Mouse (Mus musculus): ENCODE results near the gene Cdca7l. TPM values are rescaled to one million over a fixed set of nuclear protein-coding genes. Genes with fewer than 3 reads are reported as not detected.

Gene Cdca7l
- polyA plus RNA-seq, 1 experiment from 2014 or later, result 48.3 TPM

DNA sequence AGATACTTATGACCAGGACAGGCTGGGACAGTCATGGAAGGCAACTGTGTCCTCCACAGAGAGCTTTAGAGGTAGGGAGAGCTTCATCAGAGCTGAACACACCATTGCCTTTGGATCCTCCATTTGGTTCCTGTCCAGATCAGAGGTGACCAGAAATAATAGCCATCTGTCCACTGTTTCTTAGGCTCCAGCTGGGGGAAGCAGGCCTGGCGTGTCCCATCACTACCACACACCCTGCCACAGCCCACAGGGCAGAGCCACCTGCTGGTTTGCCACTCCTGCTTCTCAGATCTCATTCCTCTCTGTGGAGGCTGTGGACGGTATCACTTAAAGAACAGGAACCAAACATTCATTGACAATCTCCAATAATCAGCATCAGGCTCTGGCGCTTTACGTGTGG is 32.9 kb upstream of the Cdca7l start:
- ATAC-seq (replicated peaks; ENCODE audit: low FRiP score) (no peak), DNase-seq (ENCODE audit: low spot score) (no peak)
- H3K27me3 ChIP-seq (replicated peaks; ENCODE audit: control insufficient read depth, insufficient read depth, low read length), result no peaks in the 10 kb centered on the region
- H3K9ac ChIP-seq (ENCODE audit: low read depth, low read length), result no peak overlapping the region
- H3K27ac ChIP-seq (ENCODE audit: low read depth, low read length), result no peak overlapping the region
- 89% methylated on average over 4 of the region's 4 CpGs for WGBS
- H3K4me2 ChIP-seq, result no peak overlapping the region
- no peaks in the 10 kb centered on the region for H3K4me1 ChIP-seq (replicated peaks; ENCODE audit: control insufficient read depth, insufficient read depth, low read length)
- no peaks in the 10 kb centered on the region for H3K9me3 ChIP-seq (ENCODE audit: control insufficient read depth, low read length)
- H3K4me3 ChIP-seq (ENCODE audit: low read depth, low read length), result no peak overlapping the region
- no peaks in the 10 kb centered on the region for H3K36me3 ChIP-seq (ENCODE audit: control insufficient read depth, insufficient read depth, low read length)

DNA sequence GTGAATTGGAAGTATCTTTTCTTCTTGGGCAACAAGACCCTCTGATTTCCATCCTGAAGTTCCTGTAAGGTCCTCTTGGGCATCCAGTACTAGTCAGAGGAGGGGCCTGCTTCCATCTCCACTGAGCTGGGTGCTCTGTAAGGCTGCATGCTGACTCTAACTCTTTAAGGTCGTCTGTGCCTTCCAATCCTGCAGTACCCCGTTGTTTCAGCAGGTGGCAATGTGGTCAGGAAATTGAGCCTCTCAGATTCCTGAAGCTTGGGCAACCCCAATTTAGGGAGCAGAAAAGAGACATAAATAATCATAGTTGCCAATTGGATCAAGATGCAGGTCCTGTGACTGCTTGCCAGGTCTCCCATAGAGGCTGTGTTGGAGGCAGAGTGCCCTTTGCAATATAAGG is 31.5 kb upstream of the Cdca7l start:
- WGBS, result 1% methylated on average over 2 of the region's 2 CpGs
- ATAC-seq (replicated peaks; ENCODE audit: low FRiP score) (peak; percentile 39; the same call in 1 of the 2 replicates), DNase-seq (ENCODE audit: low spot score) (no peak)
- no peak overlapping the region for H3K4me3 ChIP-seq (ENCODE audit: low read depth, low read length)
- H3K9ac ChIP-seq (ENCODE audit: low read depth, low read length), result no peak overlapping the region
- H3K4me1 ChIP-seq (replicated peaks; ENCODE audit: control insufficient read depth, insufficient read depth, low read length), result no peaks in the 10 kb centered on the region
- no peaks in the 10 kb centered on the region for H3K9me3 ChIP-seq (ENCODE audit: control insufficient read depth, low read length)
- no peak overlapping the region for H3K4me2 ChIP-seq
- H3K27me3 ChIP-seq (replicated peaks; ENCODE audit: control insufficient read depth, insufficient read depth, low read length), result no peaks in the 10 kb centered on the region
- H3K36me3 ChIP-seq (ENCODE audit: control insufficient read depth, insufficient read depth, low read length), result no peaks in the 10 kb centered on the region
- no peak overlapping the region for H3K27ac ChIP-seq (ENCODE audit: low read depth, low read length)

DNA sequence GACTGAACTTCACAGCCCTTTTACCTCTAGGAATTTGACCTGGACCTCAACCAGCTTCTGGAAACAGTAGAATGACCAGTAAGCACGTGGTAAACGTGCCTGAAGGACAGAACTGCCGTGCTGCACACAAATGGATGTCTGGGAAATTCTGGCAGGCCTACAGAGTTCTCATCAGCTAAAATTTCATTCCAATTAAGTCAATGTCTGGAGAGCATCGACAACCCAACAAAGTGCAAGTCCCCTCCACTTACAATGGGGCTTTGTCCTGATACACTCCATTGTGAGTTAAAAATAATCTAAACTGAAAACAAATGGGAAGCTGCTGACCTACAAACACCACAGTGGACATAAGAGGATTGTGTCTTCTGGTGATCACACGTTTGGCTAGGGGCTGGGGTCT is 27.2 kb upstream of the Cdca7l start:
- H3K4me3 ChIP-seq (ENCODE audit: low read depth, low read length), result no peak overlapping the region
- no peaks in the 10 kb centered on the region for H3K36me3 ChIP-seq (ENCODE audit: control insufficient read depth, insufficient read depth, low read length)
- no peaks in the 10 kb centered on the region for H3K9me3 ChIP-seq (ENCODE audit: control insufficient read depth, low read length)
- no peaks in the 10 kb centered on the region for H3K4me1 ChIP-seq (replicated peaks; ENCODE audit: control insufficient read depth, insufficient read depth, low read length)
- DNase-seq (ENCODE audit: low spot score), result no peak
- H3K27ac ChIP-seq (ENCODE audit: low read depth, low read length), result no peak overlapping the region
- no peak overlapping the region for H3K4me2 ChIP-seq
- H3K9ac ChIP-seq (ENCODE audit: low read depth, low read length), result no peak overlapping the region
- H3K27me3 ChIP-seq (replicated peaks; ENCODE audit: control insufficient read depth, insufficient read depth, low read length), result no peaks in the 10 kb centered on the region
- 65% methylated on average over 5 of the region's 5 CpGs for WGBS
- ATAC-seq (replicated peaks; ENCODE audit: low FRiP score), result no peak

DNA sequence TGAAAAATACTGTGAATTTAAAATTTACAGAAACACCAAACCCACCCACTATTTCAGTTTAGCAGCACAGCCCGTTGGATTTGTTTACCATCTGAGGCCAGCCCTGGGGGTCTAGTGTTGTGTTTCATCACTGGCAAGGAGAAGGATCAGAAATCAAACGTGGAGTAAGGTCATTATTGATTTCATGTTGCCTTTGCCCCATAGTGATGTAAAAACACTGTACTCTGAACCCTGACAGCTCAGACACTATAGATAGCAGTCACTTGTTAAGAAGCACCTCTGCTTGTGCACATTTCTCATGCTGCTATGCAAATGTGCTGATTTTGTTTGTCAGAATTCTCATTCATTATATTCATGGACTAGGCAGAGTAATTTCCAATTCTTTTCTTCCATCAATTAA is 22.7 kb upstream of the Cdca7l start:
- peak; percentile 54; the same call in 1 of the 2 replicates for ATAC-seq (replicated peaks; ENCODE audit: low FRiP score)
- Histone ChIP-seq H3K27ac (ENCODE audit: low read depth, low read length) (no peak overlapping the region), H3K4me1 (replicated peaks; ENCODE audit: control insufficient read depth, insufficient read depth, low read length) (no peaks in the 10 kb centered on the region), H3K4me3 (ENCODE audit: low read depth, low read length) (no peak overlapping the region), H3K36me3 (ENCODE audit: control insufficient read depth, insufficient read depth, low read length) (no peaks in the 10 kb centered on the region), H3K4me2 (no peak overlapping the region; the same call in 1 of the 2 replicates), H3K9ac (ENCODE audit: low read depth, low read length) (no peak overlapping the region), H3K9me3 (ENCODE audit: control insufficient read depth, low read length) (no peaks in the 10 kb centered on the region), H3K27me3 (replicated peaks; ENCODE audit: control insufficient read depth, insufficient read depth, low read length) (no peaks in the 10 kb centered on the region)
- WGBS, result 47% methylated on average over 2 of the region's 2 CpGs
- DNase-seq (ENCODE audit: low spot score), result no peak

DNA sequence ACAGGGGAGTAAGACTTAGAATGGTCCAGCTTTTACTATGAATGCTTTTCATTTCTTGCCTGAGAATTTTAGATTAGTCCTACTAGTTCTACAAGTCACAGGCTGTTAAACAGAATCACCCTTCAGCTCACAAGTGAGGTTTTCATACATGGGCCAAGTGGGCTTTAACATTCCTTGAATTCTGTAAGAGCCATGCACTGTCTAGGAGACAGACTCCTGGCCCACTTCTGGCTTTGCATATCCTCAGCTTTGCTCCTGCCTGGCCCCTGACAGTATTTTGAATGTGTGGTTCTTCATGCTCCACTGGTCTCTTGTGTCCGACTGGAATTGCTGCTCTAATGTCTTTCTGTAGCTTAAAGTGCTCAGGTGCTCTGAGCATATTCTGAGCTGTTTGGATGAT is 20.7 kb upstream of the Cdca7l start:
- Histone ChIP-seq H3K9ac (ENCODE audit: low read depth, low read length) (no peak overlapping the region), H3K36me3 (ENCODE audit: control insufficient read depth, insufficient read depth, low read length) (no peaks in the 10 kb centered on the region), H3K4me1 (replicated peaks; ENCODE audit: control insufficient read depth, insufficient read depth, low read length) (no peaks in the 10 kb centered on the region), H3K27ac (ENCODE audit: low read depth, low read length) (no peak overlapping the region), H3K9me3 (ENCODE audit: control insufficient read depth, low read length) (no peaks in the 10 kb centered on the region), H3K4me2 (no peak overlapping the region), H3K4me3 (ENCODE audit: low read depth, low read length) (no peak overlapping the region), H3K27me3 (replicated peaks; ENCODE audit: control insufficient read depth, insufficient read depth, low read length) (no peaks in the 10 kb centered on the region)
- DNase-seq (ENCODE audit: low spot score), result no peak
- 87% methylated on average over 1 of the region's 1 CpGs for WGBS
- no peak for ATAC-seq (replicated peaks; ENCODE audit: low FRiP score)

DNA sequence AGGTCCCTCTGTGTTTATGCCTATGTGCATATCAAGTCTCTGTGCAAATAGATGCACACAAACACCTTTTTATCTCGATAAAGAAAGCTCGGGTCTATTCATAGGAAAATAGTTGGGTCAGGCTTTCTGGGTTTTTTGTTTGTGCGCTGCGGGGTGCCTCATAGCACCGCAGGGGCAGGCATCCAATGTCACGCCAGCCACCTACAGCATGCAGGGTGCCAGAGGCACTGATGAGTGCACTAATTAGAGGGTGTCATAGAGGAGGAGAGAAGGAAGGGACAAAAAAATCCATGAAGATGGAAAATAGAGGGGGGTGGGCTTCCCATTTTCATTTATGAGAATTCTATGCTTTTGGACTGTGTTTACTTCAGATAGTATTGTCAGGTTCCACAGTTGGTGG is 17.5 kb upstream of the Cdca7l start:
- H3K4me1 ChIP-seq (replicated peaks; ENCODE audit: control insufficient read depth, insufficient read depth, low read length), result no peaks in the 10 kb centered on the region
- H3K4me3 ChIP-seq (ENCODE audit: low read depth, low read length), result no peak overlapping the region
- no peak overlapping the region for H3K27ac ChIP-seq (ENCODE audit: low read depth, low read length)
- no peaks in the 10 kb centered on the region for H3K9me3 ChIP-seq (ENCODE audit: control insufficient read depth, low read length)
- ATAC-seq (replicated peaks; ENCODE audit: low FRiP score) (no peak), DNase-seq (ENCODE audit: low spot score) (no peak)
- no peaks in the 10 kb centered on the region for H3K36me3 ChIP-seq (ENCODE audit: control insufficient read depth, insufficient read depth, low read length)
- H3K9ac ChIP-seq (ENCODE audit: low read depth, low read length), result no peak overlapping the region
- H3K27me3 ChIP-seq (replicated peaks; ENCODE audit: control insufficient read depth, insufficient read depth, low read length), result no peaks in the 10 kb centered on the region
- WGBS, result 47% methylated on average over 6 of the region's 6 CpGs
- no peak overlapping the region for H3K4me2 ChIP-seq

DNA sequence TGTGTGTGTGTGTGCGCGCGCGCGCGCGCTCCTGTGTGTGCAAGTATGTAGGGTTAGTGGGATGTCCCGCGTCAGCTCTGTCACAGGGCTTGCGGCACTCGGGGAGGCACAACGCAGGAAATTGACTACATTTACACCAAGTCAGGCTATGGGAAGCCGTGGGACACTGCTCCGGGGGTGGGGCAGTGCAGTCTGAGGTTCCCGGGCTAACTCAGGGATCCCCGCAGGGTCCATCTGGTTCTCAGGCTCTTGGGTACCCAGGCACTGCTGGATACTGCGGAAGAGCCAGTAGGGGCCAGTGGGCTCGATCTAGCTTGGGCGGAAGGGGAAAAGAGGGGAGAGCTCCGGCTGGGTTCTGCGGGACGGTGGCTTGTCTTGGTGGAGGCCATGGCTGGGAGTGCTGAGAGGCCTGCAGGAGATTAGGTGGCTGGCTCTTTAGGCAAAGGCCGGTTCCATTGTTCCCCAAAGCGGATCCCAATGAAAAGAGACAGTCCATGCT is 15.5 kb upstream of the Cdca7l start:
- Histone ChIP-seq H3K4me2 (peak overlapping the region; percentile 56), H3K36me3 (ENCODE audit: control insufficient read depth, insufficient read depth, low read length) (no peaks in the 10 kb centered on the region), H3K27me3 (replicated peaks; ENCODE audit: control insufficient read depth, insufficient read depth, low read length) (no peaks in the 10 kb centered on the region), H3K27ac (ENCODE audit: low read depth, low read length) (no peak overlapping the region), H3K9me3 (ENCODE audit: control insufficient read depth, low read length) (no peaks in the 10 kb centered on the region), H3K4me1 (replicated peaks; ENCODE audit: control insufficient read depth, insufficient read depth, low read length) (no peaks in the 10 kb centered on the region), H3K4me3 (ENCODE audit: low read depth, low read length) (0 out of 2 replicates have a peak overlapping the region, but pooled peaks have one; percentile 19), H3K9ac (ENCODE audit: low read depth, low read length) (no peak overlapping the region)
- no peak for DNase-seq (ENCODE audit: low spot score)
- ATAC-seq (replicated peaks; ENCODE audit: low FRiP score), result peak; percentile 56
- WGBS, result 14% methylated on average over 24 of the region's 24 CpGs

DNA sequence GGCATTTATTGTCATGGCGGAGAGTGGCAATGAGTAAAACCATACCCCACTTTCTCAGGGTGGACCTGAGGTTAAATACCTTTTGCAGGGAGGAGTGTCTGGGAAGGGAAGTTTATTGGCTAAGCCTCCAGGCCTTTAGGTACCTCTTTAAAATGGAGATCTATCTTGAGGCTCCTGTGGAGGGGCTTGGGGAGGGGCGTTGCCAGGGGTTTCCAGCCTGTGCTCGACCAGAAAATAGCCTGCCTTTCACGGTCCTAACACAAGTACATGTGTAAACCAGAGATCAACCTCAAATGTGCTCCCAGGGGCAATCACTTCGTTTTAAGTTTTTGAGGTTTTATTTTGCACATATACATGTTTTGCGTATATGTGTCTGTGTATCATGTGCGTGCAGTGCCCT is 15.1 kb upstream of the Cdca7l start:
- H3K4me3 ChIP-seq (ENCODE audit: low read depth, low read length), result no peak overlapping the region
- no peaks in the 10 kb centered on the region for H3K4me1 ChIP-seq (replicated peaks; ENCODE audit: control insufficient read depth, insufficient read depth, low read length)
- no peak for ATAC-seq (replicated peaks; ENCODE audit: low FRiP score)
- 48% methylated on average over 7 of the region's 7 CpGs for WGBS
- H3K9me3 ChIP-seq (ENCODE audit: control insufficient read depth, low read length), result no peaks in the 10 kb centered on the region
- H3K4me2 ChIP-seq, result peak overlapping the region; percentile 56
- H3K36me3 ChIP-seq (ENCODE audit: control insufficient read depth, insufficient read depth, low read length), result no peaks in the 10 kb centered on the region
- H3K9ac ChIP-seq (ENCODE audit: low read depth, low read length), result no peak overlapping the region
- DNase-seq (ENCODE audit: low spot score), result no peak
- no peak overlapping the region for H3K27ac ChIP-seq (ENCODE audit: low read depth, low read length)
- no peaks in the 10 kb centered on the region for H3K27me3 ChIP-seq (replicated peaks; ENCODE audit: control insufficient read depth, insufficient read depth, low read length)

DNA sequence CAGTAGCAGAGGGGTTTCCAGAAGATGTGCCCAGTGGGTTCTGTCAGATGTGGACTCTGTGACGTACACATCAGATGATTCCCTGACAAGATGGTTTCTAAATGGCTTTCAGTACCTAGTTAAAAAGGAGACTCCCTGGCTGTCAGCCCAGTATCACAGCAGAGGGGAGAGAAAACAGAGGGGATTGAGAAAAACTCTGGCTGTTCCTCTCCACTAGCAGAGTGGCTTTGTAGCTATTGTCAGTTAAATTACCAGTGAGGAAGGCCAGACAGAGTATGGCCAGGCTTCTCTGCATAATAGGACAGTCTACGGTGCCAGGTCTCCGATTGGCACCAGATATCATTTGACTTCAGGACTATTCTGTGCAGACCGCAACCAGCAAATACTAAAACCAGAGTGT is 8.8 kb upstream of the Cdca7l start:
- Histone ChIP-seq H3K9ac (ENCODE audit: low read depth, low read length) (no peak overlapping the region), H3K4me2 (no peak overlapping the region), H3K4me1 (replicated peaks; ENCODE audit: control insufficient read depth, insufficient read depth, low read length) (no peaks in the 10 kb centered on the region), H3K27ac (ENCODE audit: low read depth, low read length) (no peak overlapping the region), H3K36me3 (ENCODE audit: control insufficient read depth, insufficient read depth, low read length) (no peaks in the 10 kb centered on the region), H3K27me3 (replicated peaks; ENCODE audit: control insufficient read depth, insufficient read depth, low read length) (no peaks in the 10 kb centered on the region), H3K4me3 (ENCODE audit: low read depth, low read length) (no peak overlapping the region), H3K9me3 (ENCODE audit: control insufficient read depth, low read length) (no peaks in the 10 kb centered on the region)
- DNase-seq (ENCODE audit: low spot score) (no peak), ATAC-seq (replicated peaks; ENCODE audit: low FRiP score) (no peak)
- WGBS, result 76% methylated on average over 4 of the region's 4 CpGs
